Mouse (Mus musculus) erythroblast, adult 5-6 weeks (primary cell): ENCODE measurements around the gene Gm45618. TPM values are rescaled to one million over a fixed set of nuclear protein-coding genes. Genes with fewer than 3 reads are reported as not detected.
A peak's percentile ranks its signal among the peaks of the same experiment; 100 is the strongest.

ENCODE experiments used
- ATAC-seq: replicated peaks from 2 replicates; pipeline ENCODE4 v1.8.0; 2016; ENCODE audit warnings: moderate number of reproducible peaks, mild to moderate bottlenecking, moderate TSS enrichment, inconsistent platforms; ENCODE audit not compliant: poor library complexity, low FRiP score, severe bottlenecking
- total RNA-seq, 2 experiments: library from RNA; stranded (forward) in 1 of 2; stranded (reverse) in 1 of 2; fragments of 150-400 nt in 1 of 2; fragments of 200-764, 138-1000 nt in 1 of 2; gene quantifications; 2 replicates each; pipeline versions ENCODE4 v1.2.3 to v1.2.4; 2015 to 2017; ENCODE audit warnings: low replicate concordance in 2 of 2

Gene Gm45618
- total RNA-seq, 2 experiments from 2014 or later, result not detected

- no peak for ATAC-seq
Observed at GRCm38 (mm10) chr7:142074146-142074886, 46.2 kb downstream of the Gm45618 start.

GRCm38 (mm10) chr7:142071717-142072116, 48.8 kb downstream of the Gm45618 start:
- ATAC-seq, result peak; percentile 53; the same call in 1 of the 2 replicates

GRCm38 (mm10) chr7:142071212-142071578, 49.3 kb downstream of the Gm45618 start:
- peak; percentile 63 for ATAC-seq

GRCm38 (mm10) chr7:142070458-142071211, 49.9 kb downstream of the Gm45618 start:
- ATAC-seq, result peak; percentile 94

Other genes starting within 250 kb of the Gm45618 start
- 7.3 and 25.5 TPM in 2 replicates for gene Tollip, start 202.2 kb downstream of the Gm45618 start, total RNA-seq (2015; ENCODE audit: low replicate concordance)
- gene Tollip, start 202.2 kb downstream of the Gm45618 start, total RNA-seq (2017; ENCODE audit: low replicate concordance), result 16.4 and 19.4 TPM in 2 replicates
- not detected in 2 replicates for gene Brsk2, start 171.0 kb downstream of the Gm45618 start, total RNA-seq (2015; ENCODE audit: low replicate concordance)
- not detected in 2 replicates for gene Brsk2, start 171.0 kb downstream of the Gm45618 start, total RNA-seq (2017; ENCODE audit: low replicate concordance)
- 67.1 and 69.6 TPM in 2 replicates for gene Mob2, start 59.7 kb downstream of the Gm45618 start, total RNA-seq (2015; ENCODE audit: low replicate concordance)
- gene Mob2, start 59.7 kb downstream of the Gm45618 start, total RNA-seq (2017; ENCODE audit: low replicate concordance), result 75.1 and 76.9 TPM in 2 replicates
- gene Dusp8, start 24.9 kb downstream of the Gm45618 start, total RNA-seq (2015; ENCODE audit: low replicate concordance), result 13.3 and 22.2 TPM in 2 replicates
- 14.7 and 15.9 TPM in 2 replicates for gene Dusp8, start 24.9 kb downstream of the Gm45618 start, total RNA-seq (2017; ENCODE audit: low replicate concordance)
- not detected in 2 replicates for gene Gm39115, start 15.3 kb upstream of the Gm45618 start, total RNA-seq (2015; ENCODE audit: low replicate concordance)
- not detected in 2 replicates for gene Gm39115, start 15.3 kb upstream of the Gm45618 start, total RNA-seq (2017; ENCODE audit: low replicate concordance)
- gene Gm45337, start 23.9 kb upstream of the Gm45618 start, total RNA-seq (2015; ENCODE audit: low replicate concordance), result not detected in 2 replicates
- not detected in 2 replicates for gene Gm45337, start 23.9 kb upstream of the Gm45618 start, total RNA-seq (2017; ENCODE audit: low replicate concordance)
- not detected in 2 replicates for gene Gm29735, start 36.4 kb upstream of the Gm45618 start, total RNA-seq (2015; ENCODE audit: low replicate concordance)
- not detected in 2 replicates for gene Gm29735, start 36.4 kb upstream of the Gm45618 start, total RNA-seq (2017; ENCODE audit: low replicate concordance)
- not detected in 2 replicates for gene Gm4553, start 45.0 kb upstream of the Gm45618 start, total RNA-seq (2015; ENCODE audit: low replicate concordance)
- gene Gm4553, start 45.0 kb upstream of the Gm45618 start, total RNA-seq (2017; ENCODE audit: low replicate concordance), result not detected in 2 replicates
- not detected in 2 replicates for gene Krtap5-2, start 55.3 kb upstream of the Gm45618 start, total RNA-seq (2015; ENCODE audit: low replicate concordance)
- gene Krtap5-2, start 55.3 kb upstream of the Gm45618 start, total RNA-seq (2017; ENCODE audit: low replicate concordance), result not detected in 2 replicates
- not detected in 2 replicates for gene Gm10153, start 69.7 kb upstream of the Gm45618 start, total RNA-seq (2015; ENCODE audit: low replicate concordance)
- not detected in 2 replicates for gene Gm10153, start 69.7 kb upstream of the Gm45618 start, total RNA-seq (2017; ENCODE audit: low replicate concordance)
- gene Krtap5-3, start 80.6 kb upstream of the Gm45618 start, total RNA-seq (2015; ENCODE audit: low replicate concordance), result not detected in 2 replicates
- not detected in 2 replicates for gene Krtap5-3, start 80.6 kb upstream of the Gm45618 start, total RNA-seq (2017; ENCODE audit: low replicate concordance)
- gene Gm7579, start 91.1 kb upstream of the Gm45618 start, total RNA-seq (2015; ENCODE audit: low replicate concordance), result not detected in 2 replicates
- not detected in 2 replicates for gene Gm7579, start 91.1 kb upstream of the Gm45618 start, total RNA-seq (2017; ENCODE audit: low replicate concordance)
- gene Krtap5-5, start 109.2 kb upstream of the Gm45618 start, total RNA-seq (2015; ENCODE audit: low replicate concordance), result not detected in 2 replicates
- not detected in 2 replicates for gene Krtap5-5, start 109.2 kb upstream of the Gm45618 start, total RNA-seq (2017; ENCODE audit: low replicate concordance)
- gene Gm40460, start 120.3 kb upstream of the Gm45618 start, total RNA-seq (2015; ENCODE audit: low replicate concordance), result not detected in 2 replicates
- not detected in 2 replicates for gene Gm40460, start 120.3 kb upstream of the Gm45618 start, total RNA-seq (2017; ENCODE audit: low replicate concordance)
- gene Gm2431, start 137.6 kb upstream of the Gm45618 start, total RNA-seq (2015; ENCODE audit: low replicate concordance), result not detected in 2 replicates
- gene Gm2431, start 137.6 kb upstream of the Gm45618 start, total RNA-seq (2017; ENCODE audit: low replicate concordance), result not detected in 2 replicates
- not detected in 2 replicates for gene Gm4559, start 153.6 kb upstream of the Gm45618 start, total RNA-seq (2015; ENCODE audit: low replicate concordance)
- not detected in 2 replicates for gene Gm4559, start 153.6 kb upstream of the Gm45618 start, total RNA-seq (2017; ENCODE audit: low replicate concordance)
- gene Krtap5-1, start 176.4 kb upstream of the Gm45618 start, total RNA-seq (2015; ENCODE audit: low replicate concordance), result not detected in 2 replicates
- not detected in 2 replicates for gene Krtap5-1, start 176.4 kb upstream of the Gm45618 start, total RNA-seq (2017; ENCODE audit: low replicate concordance)
- not detected in 2 replicates for gene Krtap5-4, start 182.8 kb upstream of the Gm45618 start, total RNA-seq (2015; ENCODE audit: low replicate concordance)
- not detected in 2 replicates for gene Krtap5-4, start 182.8 kb upstream of the Gm45618 start, total RNA-seq (2017; ENCODE audit: low replicate concordance)